Mouse (Mus musculus) left cerebral cortex, postnatal 25 days (tissue): Measurements from ENCODE around the gene Unkl. TPM values are rescaled to one million over a fixed set of nuclear protein-coding genes. Genes with fewer than 3 reads are reported as not detected.

Experiments used
- microRNA-seq, 2 experiments: library from miRNA; unstranded; fragments of <30 nt; microRNA quantifications; one replicate each; pipeline ENCODE4 v1.2.0; 2022
- total RNA-seq, 2 experiments: library from RNA; stranded (reverse); gene quantifications; 2 replicates each; pipeline ENCODE4 v1.2.3; 2021

The Unkl gene
- total RNA-seq, 2 experiments from 2014 or later, result 37.3 to 38.6 TPM

Small RNA genes lying within 50 kb of the gene (microRNA-seq; reads per million reads assigned to microRNA genes)
- gene Mir3547, result 86.7 to 92.3 reads per million in 2 experiments

Other genes starting within 250 kb of the Unkl start
- gene Jpt2, start 227.7 kb upstream of the Unkl start, total RNA-seq, result 1 to 10 TPM; 5.5 to 5.6 TPM
- 10 to 100 TPM; 25.7 to 26.6 TPM for gene Cramp1l, start 172.6 kb upstream of the Unkl start, total RNA-seq
- 10 to 100 TPM; 21.9 to 23.0 TPM for gene Ift140, start 172.3 kb upstream of the Unkl start, total RNA-seq
- 10 to 100 TPM; 10.5 to 11.8 TPM for gene Tmem204, start 104.8 kb upstream of the Unkl start, total RNA-seq
- 10 to 100 TPM; 26.3 to 28.7 TPM for gene Telo2, start 72.4 kb upstream of the Unkl start, total RNA-seq
- under 1 TPM; 0.46 to 0.76 TPM for gene Ptx4, start 67.6 kb upstream of the Unkl start, total RNA-seq
- gene Clcn7, start 55.0 kb upstream of the Unkl start, total RNA-seq, result 10 to 100 TPM; 51.4 to 52.3 TPM
- under 1 TPM; 0.14 TPM for gene Ccdc154, start 25.9 kb upstream of the Unkl start, total RNA-seq
- gene Gm38655, start 12.9 kb upstream of the Unkl start, total RNA-seq, result not detected
- 10 to 100 TPM; 19.9 to 21.3 TPM for gene BC003965, start 3.8 kb upstream of the Unkl start, total RNA-seq
- gene Gnptg, start 51.7 kb downstream of the Unkl start, total RNA-seq, result 10 to 100 TPM; 71.3 to 79.8 TPM
- 10 to 100 TPM; 24.6 to 25.4 TPM for gene Tsr3, start 51.8 kb downstream of the Unkl start, total RNA-seq
- gene Baiap3, start 68.0 kb downstream of the Unkl start, total RNA-seq, result 10 to 100 TPM; 17.9 to 28.6 TPM
- gene Ube2i, start 86.2 kb downstream of the Unkl start, total RNA-seq, result 100 to 1,000 TPM; 209 to 215 TPM
- not detected for gene Prss34, start 110.0 kb downstream of the Unkl start, total RNA-seq
- not detected for gene Prss28, start 120.2 kb downstream of the Unkl start, total RNA-seq
- gene Prss29, start 130.3 kb downstream of the Unkl start, total RNA-seq, result not detected
- not detected for gene Tpsab1, start 157.2 kb downstream of the Unkl start, total RNA-seq
- not detected for gene Tpsb2, start 177.9 kb downstream of the Unkl start, total RNA-seq
- gene Tpsg1, start 180.9 kb downstream of the Unkl start, total RNA-seq, result not detected
- 10 to 100 TPM; 39.0 to 39.5 TPM for gene Cacna1h, start 245.4 kb downstream of the Unkl start, total RNA-seq